Mouse (Mus musculus): ENCODE measurements around the gene Efnb3. TPM values are rescaled to one million over a fixed set of nuclear protein-coding genes. Genes with fewer than 3 reads are reported as not detected.

The Efnb3 gene
- total and polyA plus RNA-seq, 3 experiments: 0.23 to 0.72 TPM; not detected in 1

- DNase-seq (ENCODE audit: low read depth, low spot score): no peak
- no peaks in the 10 kb centered on the region for H3K36me3 ChIP-seq (ENCODE audit: control insufficient read depth in 1 of 2, insufficient read depth in 2 of 2, low read length in 2 of 2)
- H3K4me1 ChIP-seq (ENCODE audit: control insufficient read depth in 1 of 2, insufficient read depth in 2 of 2, low read length in 2 of 2): no peaks in the 10 kb centered on the region
- no peak for TF ChIP-seq BHLHE40 (IDR thresholded peaks at IDR 0.05; ENCODE audit: borderline replicate concordance, low read depth, low read length)
- TF ChIP-seq JUND (IDR thresholded peaks at IDR 0.05; ENCODE audit: low read depth, low read length): no peak
- TF ChIP-seq E2F4 (IDR thresholded peaks at IDR 0.05; ENCODE audit: borderline replicate concordance, low read depth, low read length): no peak
- no peak for TF ChIP-seq CTCF (IDR thresholded peaks at IDR 0.05 in 2 of 3, conservative IDR thresholded peaks at IDR 0.05 in 1 of 3; ENCODE audit: control insufficient read depth in 1 of 3, insufficient read depth in 1 of 3, low read depth in 2 of 3, low read length in 3 of 3, poor library complexity in 1 of 3, severe bottlenecking in 1 of 3)
- no peak for TF ChIP-seq POLR2AphosphoS5 (IDR thresholded peaks at IDR 0.05; ENCODE audit: borderline replicate concordance, low read depth, low read length)
- no peak for TF ChIP-seq RCOR1 (IDR thresholded peaks at IDR 0.05; ENCODE audit: low read depth, low read length)
- no peak for TF ChIP-seq RAD21 (IDR thresholded peaks at IDR 0.05; ENCODE audit: low read depth, low read length)
- TF ChIP-seq EP300 (IDR thresholded peaks at IDR 0.05; ENCODE audit: low read depth in 1 of 2, low read length in 2 of 2): no peak
- TF ChIP-seq SIN3A (IDR thresholded peaks at IDR 0.05; ENCODE audit: low read length): no peak
- TF ChIP-seq TAL1 (IDR thresholded peaks at IDR 0.05; ENCODE audit: low read length): no peak
- no peak for TF ChIP-seq MAFK (IDR thresholded peaks at IDR 0.05; ENCODE audit: borderline replicate concordance, low read depth, low read length)
- TF ChIP-seq ELF1 (IDR thresholded peaks at IDR 0.05; ENCODE audit: low read depth, low read length): no peak
- TF ChIP-seq CHD1 (IDR thresholded peaks at IDR 0.05; ENCODE audit: low read depth, low read length): no peak
- TF ChIP-seq MEF2A (IDR thresholded peaks at IDR 0.05; ENCODE audit: extremely low read depth, insufficient replicate concordance, low read depth, low read length, poor library complexity, severe bottlenecking): no peak
- no peak for TF ChIP-seq MXI1 (IDR thresholded peaks at IDR 0.05; ENCODE audit: low read depth, low read length)
- no peaks in the 10 kb centered on the region for H3K79me2 ChIP-seq (ENCODE audit: control insufficient read depth, insufficient read depth, low read length, poor library complexity)
- no peak overlapping the region for H3K4me3 ChIP-seq (ENCODE audit: control insufficient read depth in 1 of 2, insufficient read depth in 1 of 2, low read depth in 2 of 2, low read length in 2 of 2)
- no peak overlapping the region for H3K9ac ChIP-seq (ENCODE audit: control insufficient read depth, low read depth, low read length, poor library complexity, severe bottlenecking)
- H3K9me3 ChIP-seq (replicated peaks; ENCODE audit: insufficient read depth, low read length): no peaks in the 10 kb centered on the region
- no peak overlapping the region for H3K27ac ChIP-seq (ENCODE audit: control insufficient read depth, low read depth, low read length)
- H3K27me3 ChIP-seq (ENCODE audit: control insufficient read depth in 1 of 2, insufficient read depth in 2 of 2, low read length in 2 of 2): peaks cover 4 to 19% of the 10 kb centered on the region in 2 experiments
Observed at GRCm38 (mm10) chr11:69528031-69528390, 32.0 kb downstream of the Efnb3 start.

DNA sequence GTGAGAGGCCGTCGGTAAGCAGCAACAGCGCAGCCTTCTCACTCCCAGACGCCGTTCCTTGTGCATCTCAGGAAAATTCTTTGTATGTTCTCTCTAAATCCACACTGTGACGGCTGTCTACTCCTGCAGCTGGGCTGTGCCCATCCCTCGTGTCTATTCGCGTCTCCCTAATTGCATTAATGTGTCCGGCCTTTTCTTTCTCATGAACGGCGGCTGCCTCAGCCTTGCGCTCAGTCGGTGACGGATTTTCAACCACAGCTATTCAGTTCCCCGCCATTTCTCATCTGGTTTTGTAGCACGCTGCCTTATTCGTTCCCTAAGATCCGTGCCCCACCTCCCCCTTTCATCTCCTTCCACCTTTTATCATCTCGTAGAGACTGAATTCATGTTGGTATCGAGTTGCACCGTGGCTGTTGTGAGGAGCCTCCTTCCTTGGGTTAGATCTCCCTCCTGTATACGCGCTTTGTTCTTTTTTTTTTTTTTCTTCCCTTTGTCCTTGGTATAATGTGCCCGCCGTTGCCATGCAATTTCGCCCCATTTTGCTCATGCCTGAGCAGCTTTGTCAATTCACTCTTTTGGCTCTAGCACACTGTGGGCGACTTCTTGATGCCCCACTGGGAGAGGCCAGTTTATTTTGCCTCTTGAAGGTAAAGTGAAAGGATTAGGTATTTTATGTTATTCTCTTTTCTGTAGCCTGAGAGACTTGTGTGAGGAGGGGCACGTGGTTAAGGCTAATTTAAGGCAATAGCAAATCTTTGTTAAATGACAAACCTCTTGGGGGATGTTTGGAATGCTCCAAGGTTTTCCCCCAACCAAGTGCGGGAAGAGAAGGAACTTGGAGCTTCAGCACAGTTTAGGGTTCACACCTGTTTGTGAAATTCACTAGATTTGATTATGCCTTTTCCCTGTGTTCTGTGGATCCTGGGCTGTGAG, 32.6 kb downstream of the Efnb3 start:
- TF ChIP-seq TCF12 (IDR thresholded peaks at IDR 0.05; ENCODE audit: low read depth, low read length) (no peak), TBP (IDR thresholded peaks at IDR 0.05; ENCODE audit: low read depth, low read length) (no peak), BHLHE40 (IDR thresholded peaks at IDR 0.05; ENCODE audit: borderline replicate concordance, low read depth, low read length) (no peak), MAZ (IDR thresholded peaks at IDR 0.05; ENCODE audit: low read depth, low read length) (no peak)
- H3K9ac ChIP-seq (ENCODE audit: control insufficient read depth, low read depth, low read length, poor library complexity, severe bottlenecking): no peak overlapping the region
- no peak for DNase-seq (ENCODE audit: low read depth, low spot score)
- H3K9me3 ChIP-seq (replicated peaks; ENCODE audit: insufficient read depth, low read length): no peaks in the 10 kb centered on the region
- H3K36me3 ChIP-seq (ENCODE audit: control insufficient read depth in 1 of 2, insufficient read depth in 2 of 2, low read length in 2 of 2): no peaks in the 10 kb centered on the region
- no peak overlapping the region for H3K27ac ChIP-seq (ENCODE audit: control insufficient read depth, low read depth, low read length)
- H3K79me2 ChIP-seq (ENCODE audit: control insufficient read depth, insufficient read depth, low read length, poor library complexity): no peaks in the 10 kb centered on the region
- H3K4me1 ChIP-seq (ENCODE audit: control insufficient read depth in 1 of 2, insufficient read depth in 2 of 2, low read length in 2 of 2): no peaks in the 10 kb centered on the region
- H3K27me3 ChIP-seq (ENCODE audit: control insufficient read depth in 1 of 2, insufficient read depth in 2 of 2, low read length in 2 of 2): peaks cover 4 to 19% of the 10 kb centered on the region in 2 experiments
- no peak overlapping the region for H3K4me3 ChIP-seq (ENCODE audit: control insufficient read depth in 1 of 2, insufficient read depth in 1 of 2, low read depth in 2 of 2, low read length in 2 of 2)

All from MEL (cell line).